Mouse (Mus musculus) kidney, embryonic 14.5 days (tissue): ENCODE measurements at regions not wholly inside any gene's neighbourhood (a gene's known extent, or its start where the extent isn't known, plus 50 kb on each side); places are given as distances from the start of the nearest gene placed in this dataset.

Experiments
- ATAC-seq: fragments of 200-750 bp; cut with Nextera tagmentation; 2 replicates; pipeline ENCODE4 v1.8.0; 2017; ENCODE audit warnings: moderate number of reproducible peaks, mild to moderate bottlenecking, moderate TSS enrichment, moderate library complexity; ENCODE audit not compliant: low FRiP score, low TSS enrichment
- H3K27ac ChIP-seq: fragments of 300-500 bp; sonication (generic); 2 replicates; pipeline ENCODE4 v1.5.1; 2014; ENCODE audit warnings: low read depth, mild to moderate bottlenecking, low read length, moderate library complexity, mixed read lengths
- H3K27me3 ChIP-seq: fragments of 300-500 bp; sonication (generic); 2 replicates; pipeline ENCODE4 v1.6.1; 2014; ENCODE audit warnings: mild to moderate bottlenecking, low read length; ENCODE audit not compliant: control insufficient read depth, insufficient read depth
- H3K36me3 ChIP-seq: fragments of 300-500 bp; sonication (generic); 2 replicates; pipeline ENCODE4 v1.6.1; 2014; ENCODE audit warnings: low read length, mixed read lengths; ENCODE audit not compliant: control insufficient read depth, insufficient read depth
- H3K4me1 ChIP-seq: fragments of 300-500 bp; sonication (generic); 2 replicates; pipeline ENCODE4 v1.6.1; 2014; ENCODE audit warnings: low read length, mixed read lengths; ENCODE audit not compliant: control insufficient read depth, insufficient read depth
- H3K4me2 ChIP-seq: fragments of 300-500 bp; sonication (generic); replicated peaks from 2 replicates; pipeline ENCODE4 v1.6.1; 2014; ENCODE audit warnings: low read depth, mild to moderate bottlenecking, low read length
- H3K4me3 ChIP-seq: fragments of 300-500 bp; sonication (generic); 2 replicates; pipeline ENCODE4 v1.5.1; 2014; ENCODE audit warnings: mild to moderate bottlenecking, low read length
- H3K9ac ChIP-seq: fragments of 300-500 bp; sonication (generic); 2 replicates; pipeline ENCODE4 v1.6.1; 2014; ENCODE audit warnings: low read depth, mild to moderate bottlenecking, low read length, moderate library complexity
- H3K9me3 ChIP-seq: fragments of 300-500 bp; sonication (generic); 2 replicates; pipeline ENCODE4 v1.6.1; 2016; ENCODE audit warnings: low read length; ENCODE audit not compliant: control insufficient read depth
- WGBS: fragments of 180-500 bp; shearing (Covaris S2); extraction: QIAGEN DNeasy Blood & Tissue Kit; methylation state at CpG from one replicate; pipeline ENCODE4 v1.1.7; 2014; 5-methylcytosine and 5-hydroxymethylcytosine counted together

DNA sequence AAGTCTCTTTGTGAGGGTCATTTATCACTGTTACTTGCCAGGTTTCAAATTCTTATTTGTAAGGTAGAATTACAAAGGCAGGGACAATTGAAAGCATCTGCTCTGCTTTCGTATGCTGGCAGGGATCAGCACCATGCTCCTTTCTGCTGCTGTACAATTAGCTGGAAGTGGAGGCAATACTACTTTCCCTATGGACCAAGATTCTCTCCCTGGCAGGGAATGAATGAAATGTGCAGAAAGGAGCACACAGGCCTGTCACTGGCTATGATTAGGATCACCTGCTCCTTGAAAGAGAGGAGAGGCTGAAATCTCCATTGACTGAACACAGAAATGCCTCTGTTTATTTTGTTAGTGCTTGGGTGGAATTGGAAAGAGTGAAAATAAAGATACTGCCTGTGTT, 427.8 kb upstream of the Pappa start:
- H3K27ac ChIP-seq, result no peak overlapping the region
- no peaks in the 10 kb centered on the region for H3K4me1 ChIP-seq
- ATAC-seq, result no peak
- H3K9me3 ChIP-seq, result no peaks in the 10 kb centered on the region
- H3K4me3 ChIP-seq, result no peak overlapping the region
- WGBS, result 28% methylated on average over 1 of the region's 1 CpGs
- no peak overlapping the region for H3K9ac ChIP-seq
- no peak overlapping the region for H3K4me2 ChIP-seq
- no peaks in the 10 kb centered on the region for H3K27me3 ChIP-seq
- no peaks in the 10 kb centered on the region for H3K36me3 ChIP-seq

DNA sequence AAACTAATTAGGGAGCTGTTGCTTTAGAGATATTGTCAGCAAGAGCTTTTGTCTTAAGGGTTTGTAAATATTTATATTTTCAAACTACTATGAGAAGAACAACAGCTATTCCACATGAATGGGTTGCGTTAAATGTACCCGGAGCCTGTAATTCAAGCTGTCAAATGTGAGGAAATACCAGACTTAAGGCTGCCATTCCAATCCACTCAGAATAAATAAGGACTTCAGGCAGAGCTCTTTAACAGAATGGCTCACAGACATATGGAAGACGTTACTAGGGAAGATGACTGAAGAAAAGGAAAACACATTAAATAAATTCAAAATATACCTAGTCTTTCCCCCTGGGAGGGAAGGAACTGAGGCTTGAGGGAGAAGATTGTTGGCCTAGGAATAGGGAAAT, 400.7 kb upstream of the Pappa start:
- no peak overlapping the region for H3K27ac ChIP-seq
- H3K27me3 ChIP-seq, result no peaks in the 10 kb centered on the region
- no peak for ATAC-seq
- H3K36me3 ChIP-seq, result no peaks in the 10 kb centered on the region
- 40% methylated on average over 3 of the region's 3 CpGs for WGBS
- no peak overlapping the region for H3K9ac ChIP-seq
- no peak overlapping the region for H3K4me3 ChIP-seq
- no peaks in the 10 kb centered on the region; the same call in 1 of the 2 replicates for H3K4me1 ChIP-seq
- H3K4me2 ChIP-seq, result no peak overlapping the region
- H3K9me3 ChIP-seq, result no peaks in the 10 kb centered on the region

DNA sequence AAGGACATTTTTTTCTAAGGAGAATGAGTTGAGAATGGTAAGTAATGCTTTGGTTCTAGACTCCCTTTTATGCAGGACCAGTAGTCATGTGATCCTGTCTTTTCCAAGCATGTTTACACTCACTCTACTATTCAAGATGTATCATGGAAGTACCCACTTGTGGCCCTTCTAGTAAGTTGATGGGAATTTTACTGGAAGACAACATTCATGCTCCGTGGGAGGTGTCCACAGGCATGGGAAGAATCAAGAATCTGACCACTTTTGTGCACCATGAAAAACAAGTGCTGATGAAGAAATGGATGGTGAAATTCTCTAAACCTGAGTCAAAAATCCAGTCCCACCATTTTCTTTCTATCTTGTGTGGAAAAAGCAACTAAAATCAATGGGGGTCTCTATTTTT, 399.1 kb upstream of the Pappa start:
- H3K27ac ChIP-seq, result no peak overlapping the region
- no peak overlapping the region for H3K9ac ChIP-seq
- ATAC-seq, result no peak
- no peaks in the 10 kb centered on the region for H3K27me3 ChIP-seq
- H3K4me3 ChIP-seq, result no peak overlapping the region
- WGBS, result 66% methylated on average over 1 of the region's 1 CpGs
- no peak overlapping the region for H3K4me2 ChIP-seq
- H3K4me1 ChIP-seq, result no peaks in the 10 kb centered on the region; the same call in 1 of the 2 replicates
- H3K9me3 ChIP-seq, result no peaks in the 10 kb centered on the region
- H3K36me3 ChIP-seq, result no peaks in the 10 kb centered on the region

DNA sequence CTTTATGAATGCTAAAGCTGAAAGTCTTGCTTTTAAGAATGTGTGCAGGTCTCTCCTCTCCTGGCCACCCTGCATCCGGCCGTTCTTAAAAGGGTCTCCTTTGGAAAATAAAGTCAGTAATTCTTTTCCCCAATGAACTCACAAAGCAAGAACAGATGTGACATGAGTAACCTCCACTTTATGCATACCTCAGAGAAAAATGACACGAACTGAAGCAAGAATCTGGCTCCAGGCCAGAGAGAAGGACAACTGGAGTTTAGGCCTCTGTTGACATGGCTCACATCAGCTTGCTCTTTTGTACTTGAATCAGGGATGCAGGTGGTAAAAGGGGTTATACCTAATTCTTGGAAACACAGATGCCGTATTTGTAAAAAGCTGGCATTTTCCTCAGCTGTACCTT, 368.0 kb upstream of the Pappa start:
- Histone ChIP-seq H3K27me3 (no peaks in the 10 kb centered on the region), H3K4me2 (no peak overlapping the region), H3K4me1 (no peaks in the 10 kb centered on the region), H3K9me3 (no peaks in the 10 kb centered on the region), H3K9ac (no peak overlapping the region), H3K36me3 (no peaks in the 10 kb centered on the region), H3K27ac (no peak overlapping the region), H3K4me3 (no peak overlapping the region)
- ATAC-seq, result no peak
- 62% methylated on average over 4 of the region's 4 CpGs for whole genome bisulfite sequencing

DNA sequence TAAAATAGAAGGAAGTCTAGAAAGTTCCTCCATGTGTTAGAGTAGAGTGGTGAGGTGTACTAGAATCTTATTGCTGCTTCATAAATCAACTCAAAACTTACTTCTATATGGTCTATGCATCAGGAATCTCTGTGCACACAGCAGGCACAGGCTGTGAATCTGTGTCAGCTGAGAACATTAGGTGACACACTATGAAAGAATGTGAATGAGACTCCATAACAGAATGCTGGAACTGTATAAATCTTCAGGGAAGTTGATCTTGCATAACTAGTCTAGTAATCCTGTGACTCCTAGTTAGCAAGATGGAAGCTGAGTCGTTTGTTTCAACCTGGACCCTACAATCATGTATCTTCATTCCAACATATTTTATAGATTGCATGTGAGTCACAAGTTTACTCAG, 355.4 kb upstream of the Pappa start:
- no peak overlapping the region for H3K4me2 ChIP-seq
- no peak for ATAC-seq
- H3K9ac ChIP-seq, result no peak overlapping the region
- H3K9me3 ChIP-seq, result no peaks in the 10 kb centered on the region
- no peaks in the 10 kb centered on the region for H3K27me3 ChIP-seq
- 79% methylated on average over 1 of the region's 1 CpGs for WGBS
- H3K4me3 ChIP-seq, result no peak overlapping the region
- no peaks in the 10 kb centered on the region for H3K36me3 ChIP-seq
- no peaks in the 10 kb centered on the region for H3K4me1 ChIP-seq
- no peak overlapping the region for H3K27ac ChIP-seq

DNA sequence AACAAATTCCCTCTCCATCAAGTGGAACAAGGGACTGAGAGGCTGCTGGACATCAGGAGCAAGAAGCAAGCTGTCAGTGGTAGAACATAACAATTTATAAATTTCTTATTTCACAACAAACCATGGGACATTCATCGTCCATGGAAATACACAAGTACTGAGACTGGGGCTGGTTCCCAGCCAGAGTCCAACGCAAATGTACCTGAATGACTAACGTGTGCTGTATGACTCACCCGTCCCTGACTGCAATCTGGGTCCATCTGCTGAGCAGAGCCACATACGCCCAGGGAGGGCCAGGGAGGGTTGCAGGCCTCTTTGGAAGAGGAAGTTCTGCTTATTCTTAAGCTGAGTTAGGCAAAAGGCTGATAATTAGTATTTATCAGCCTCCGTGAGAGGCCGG, 320.1 kb upstream of the Pappa start:
- WGBS, result 75% methylated on average over 7 of the region's 7 CpGs
- ATAC-seq, result no peak
- no peaks in the 10 kb centered on the region for H3K9me3 ChIP-seq
- no peaks in the 10 kb centered on the region for H3K36me3 ChIP-seq
- no peaks in the 10 kb centered on the region for H3K27me3 ChIP-seq
- H3K9ac ChIP-seq, result no peak overlapping the region
- no peaks in the 10 kb centered on the region for H3K4me1 ChIP-seq
- H3K27ac ChIP-seq, result no peak overlapping the region
- H3K4me2 ChIP-seq, result no peak overlapping the region
- H3K4me3 ChIP-seq, result no peak overlapping the region

DNA sequence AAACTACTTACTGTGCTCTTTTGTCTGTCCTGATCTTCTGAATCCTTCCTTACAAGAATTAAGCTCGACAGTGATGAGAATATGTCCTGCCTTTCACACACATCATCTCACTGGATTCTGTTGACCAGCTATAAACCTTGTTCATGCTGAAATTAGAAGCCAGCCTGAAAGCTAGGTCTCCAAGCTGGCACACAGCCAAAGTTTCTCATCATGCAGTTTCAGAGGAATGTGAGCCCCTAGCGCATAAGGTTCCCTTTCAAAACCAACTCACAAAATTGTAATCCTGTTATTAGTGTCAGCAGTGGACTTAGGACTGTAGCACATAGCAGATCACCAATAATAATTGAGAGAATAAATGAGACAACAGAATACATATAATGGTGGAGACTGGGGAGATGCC, 319.0 kb upstream of the Pappa start:
- Histone ChIP-seq H3K4me3 (no peak overlapping the region), H3K36me3 (no peaks in the 10 kb centered on the region), H3K4me1 (no peaks in the 10 kb centered on the region), H3K9me3 (no peaks in the 10 kb centered on the region), H3K4me2 (no peak overlapping the region), H3K27me3 (no peaks in the 10 kb centered on the region), H3K9ac (no peak overlapping the region), H3K27ac (no peak overlapping the region)
- ATAC-seq, result no peak
- 67% methylated on average over 2 of the region's 2 CpGs for WGBS

DNA sequence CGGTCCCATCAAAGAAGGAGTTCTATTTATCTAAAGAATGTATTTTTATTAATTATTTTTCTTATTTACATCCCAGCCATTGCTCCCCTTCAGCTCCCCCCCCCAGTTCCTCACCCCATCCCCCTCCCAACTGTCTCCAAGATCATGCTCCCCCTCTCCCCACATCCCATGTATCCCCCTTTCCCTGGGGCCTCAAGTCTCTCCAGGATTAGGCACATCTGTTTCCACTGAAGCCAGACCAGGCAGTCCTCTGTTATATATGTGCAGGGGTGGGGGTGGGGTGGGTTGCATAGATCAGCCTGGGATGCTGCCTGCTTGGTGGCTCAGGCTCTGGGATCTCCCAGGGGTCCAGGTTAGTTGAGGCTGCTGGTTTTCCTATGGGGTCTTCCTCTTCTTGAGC, 316.8 kb upstream of the Pappa start:
- no peak overlapping the region for H3K4me2 ChIP-seq
- no peaks in the 10 kb centered on the region for H3K4me1 ChIP-seq
- no peak for ATAC-seq
- no peak overlapping the region for H3K4me3 ChIP-seq
- no peak overlapping the region for H3K27ac ChIP-seq
- no peaks in the 10 kb centered on the region for H3K27me3 ChIP-seq
- H3K9ac ChIP-seq, result no peak overlapping the region
- H3K36me3 ChIP-seq, result no peaks in the 10 kb centered on the region
- no peaks in the 10 kb centered on the region for H3K9me3 ChIP-seq
- 96% methylated on average over 1 of the region's 1 CpGs for WGBS

DNA sequence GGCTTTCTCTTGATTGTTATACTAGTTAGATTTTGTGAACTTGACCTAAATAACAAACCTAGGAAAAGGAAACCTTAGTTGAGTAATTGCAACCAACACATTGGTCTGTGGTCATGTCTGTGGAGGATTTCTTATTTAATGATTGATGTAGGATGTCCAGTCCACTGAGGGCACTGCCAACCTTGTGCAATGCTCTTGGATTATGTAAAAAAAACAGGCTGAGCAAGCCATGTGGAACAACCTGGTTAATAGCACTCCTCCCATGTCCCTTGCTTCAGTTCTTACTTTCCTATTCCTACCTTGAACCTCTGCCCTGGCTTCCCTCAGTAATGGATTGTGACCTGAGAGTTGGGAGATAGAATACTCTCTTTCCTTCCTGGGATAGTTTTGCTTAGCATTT, 312.0 kb upstream of the Pappa start:
- H3K27ac ChIP-seq, result no peak overlapping the region
- no peak for ATAC-seq
- H3K27me3 ChIP-seq, result no peaks in the 10 kb centered on the region
- no peaks in the 10 kb centered on the region for H3K9me3 ChIP-seq
- no peak overlapping the region for H3K4me2 ChIP-seq
- H3K4me1 ChIP-seq, result no peaks in the 10 kb centered on the region
- no peaks in the 10 kb centered on the region for H3K36me3 ChIP-seq
- H3K9ac ChIP-seq, result no peak overlapping the region
- no peak overlapping the region for H3K4me3 ChIP-seq

DNA sequence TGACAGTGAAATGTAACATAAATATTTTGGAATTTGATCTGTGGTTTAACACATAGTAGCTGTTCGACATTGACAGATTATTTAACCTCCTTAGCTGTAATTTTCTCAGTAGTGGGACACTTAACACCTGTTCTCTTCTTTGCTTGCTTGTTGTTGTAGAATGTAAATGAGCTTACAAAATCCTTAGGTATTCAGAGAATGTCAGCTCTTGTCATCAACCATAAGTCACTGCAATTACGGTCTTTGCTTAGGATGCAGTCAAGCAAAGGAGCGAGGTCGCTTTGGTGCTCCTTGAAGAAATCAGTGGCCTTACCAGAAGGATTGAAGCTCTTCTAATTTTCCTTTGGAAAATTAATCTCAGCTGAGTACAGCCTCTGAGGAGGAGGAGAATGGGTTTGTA, 311.2 kb upstream of the Pappa start:
- no peaks in the 10 kb centered on the region for H3K27me3 ChIP-seq
- H3K4me3 ChIP-seq, result no peak overlapping the region
- no peaks in the 10 kb centered on the region for H3K9me3 ChIP-seq
- ATAC-seq, result peak; percentile 69; the same call in 1 of the 2 replicates
- no peak overlapping the region for H3K9ac ChIP-seq
- H3K4me2 ChIP-seq, result no peak overlapping the region
- WGBS, result 35% methylated on average over 4 of the region's 4 CpGs
- no peaks in the 10 kb centered on the region for H3K36me3 ChIP-seq
- no peaks in the 10 kb centered on the region for H3K4me1 ChIP-seq
- no peak overlapping the region for H3K27ac ChIP-seq
